Mouse (Mus musculus): ENCODE data around the gene Nbeal2. TPM values are rescaled to one million over a fixed set of nuclear protein-coding genes. Genes with fewer than 3 reads are reported as not detected.

The Nbeal2 gene
- polyA plus RNA-seq, 1 experiment = 24.5 TPM

GRCm38 (mm10) chr9:110651931-110652722, 1.8 kb downstream of the Nbeal2 start:
- peak in 1 of 2 experiments; percentile 23 for DNase-seq (ENCODE audit: extremely low spot score in 1 of 2, low spot score in 1 of 2)

GRCm38 (mm10) chr9:110649775-110650174, 4.2 kb downstream of the Nbeal2 start:
- peak in 1 of 2 experiments; percentile 47 for DNase-seq (ENCODE audit: extremely low spot score in 1 of 2, low spot score in 1 of 2)

DNA sequence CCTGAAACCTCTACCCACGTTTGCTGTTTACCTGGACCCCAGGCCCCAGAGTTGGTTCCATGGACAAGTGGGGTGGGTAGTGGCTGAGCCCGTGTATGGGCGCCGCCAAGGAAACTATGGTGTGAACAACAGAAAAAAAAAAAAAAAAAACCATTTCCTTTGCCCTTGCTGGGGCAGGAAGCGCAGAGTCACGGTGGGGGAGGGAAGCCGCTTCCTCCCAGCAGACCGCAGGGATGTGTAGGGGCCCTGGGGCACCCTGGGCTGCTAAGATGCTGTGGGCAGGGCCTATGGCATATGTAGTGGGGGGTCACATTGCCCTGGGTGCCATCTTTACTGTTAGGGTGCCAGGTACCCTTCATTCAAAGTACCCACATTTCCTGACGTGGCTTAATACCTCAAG, 8.7 kb downstream of the Nbeal2 start:
- DNase-seq (ENCODE audit: extremely low spot score in 1 of 2, low spot score in 1 of 2) = no peak

- no peak for DNase-seq (ENCODE audit: extremely low spot score in 1 of 2, low spot score in 1 of 2)
Measured at GRCm38 (mm10) chr9:110644295-110644694, 9.7 kb downstream of the Nbeal2 start.

GRCm38 (mm10) chr9:110643787-110644186, 10.2 kb downstream of the Nbeal2 start:
- DNase-seq (ENCODE audit: extremely low spot score in 1 of 2, low spot score in 1 of 2) = no peak

- DNase-seq (ENCODE audit: extremely low spot score in 1 of 2, low spot score in 1 of 2) = no peak
Measured at GRCm38 (mm10) chr9:110642812-110643524, 11.0 kb downstream of the Nbeal2 start.

DNA sequence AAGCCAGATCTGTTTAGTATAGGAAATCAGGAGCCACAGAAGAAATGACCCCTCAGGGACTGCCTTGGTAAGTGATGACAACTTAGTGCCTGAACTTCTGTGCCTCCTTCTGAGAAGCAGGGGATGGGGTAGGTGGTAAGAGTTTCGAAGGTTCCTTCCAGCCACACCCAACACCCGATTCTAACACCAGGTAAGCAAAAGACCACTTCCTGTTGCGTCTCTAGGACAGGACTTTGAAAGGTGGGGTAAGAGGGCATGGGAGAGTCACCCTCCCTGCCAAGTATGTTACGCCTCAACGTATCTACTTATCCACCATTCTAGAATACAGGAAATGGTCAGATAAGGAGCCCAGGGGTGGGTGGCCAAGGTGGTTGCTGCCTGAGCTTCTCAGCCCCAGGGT, 13.0 kb downstream of the Nbeal2 start:
- no peak for DNase-seq (ENCODE audit: extremely low spot score in 1 of 2, low spot score in 1 of 2)

GRCm38 (mm10) chr9:110638611-110639021, 15.3 kb downstream of the Nbeal2 start:
- DNase-seq (ENCODE audit: extremely low spot score in 1 of 2, low spot score in 1 of 2) = no peak

DNA sequence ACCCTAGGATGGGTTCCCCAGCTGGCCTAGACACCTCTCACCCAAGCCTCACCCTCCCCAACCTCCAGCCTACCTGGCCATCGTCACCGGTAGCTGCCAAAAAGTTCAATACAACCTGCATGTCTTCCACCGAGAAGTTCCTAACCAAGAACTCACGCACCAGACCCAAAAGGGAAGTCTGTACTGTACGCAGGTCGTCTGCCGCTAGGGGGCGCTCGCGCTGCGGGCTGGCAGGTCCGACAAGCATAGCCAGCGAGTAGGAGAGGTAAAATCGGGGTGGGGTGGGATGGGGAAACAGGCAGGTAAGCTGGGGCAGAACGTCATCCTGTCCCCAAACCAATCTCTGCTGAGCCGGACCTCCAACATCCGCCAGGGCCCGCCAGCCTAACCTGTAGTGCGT, 18.7 kb downstream of the Nbeal2 start:
- peak in 1 of 2 experiments; percentile 94 for DNase-seq (ENCODE audit: extremely low spot score in 1 of 2, low spot score in 1 of 2)

DNA sequence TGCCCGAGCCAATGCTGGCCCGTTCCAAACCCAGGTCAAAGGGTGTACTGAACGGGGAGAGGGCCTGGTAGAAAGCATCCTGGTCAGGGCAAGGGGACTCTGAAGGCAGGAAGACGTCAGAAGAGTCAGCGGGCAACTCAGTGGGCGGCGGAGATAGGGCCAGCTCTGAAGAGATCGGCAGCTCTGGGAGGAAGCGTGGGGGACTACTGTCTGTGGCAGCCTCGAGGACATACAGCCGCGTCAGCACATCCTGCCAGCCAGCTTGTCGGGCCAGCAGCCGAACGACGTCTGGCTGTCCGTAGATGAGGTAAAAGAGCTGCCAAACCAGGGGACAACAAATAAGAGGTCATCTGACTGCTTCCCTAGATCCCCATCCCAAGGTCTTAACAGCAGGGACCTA, 20.1 kb downstream of the Nbeal2 start:
- no peak for DNase-seq (ENCODE audit: extremely low spot score in 1 of 2, low spot score in 1 of 2)

- DNase-seq (ENCODE audit: extremely low spot score in 1 of 2, low spot score in 1 of 2) = no peak
Measured at GRCm38 (mm10) chr9:110632671-110633070, 21.3 kb downstream of the Nbeal2 start.

GRCm38 (mm10) chr9:110631651-110632275, 22.2 kb downstream of the Nbeal2 start:
- no peak for DNase-seq (ENCODE audit: extremely low spot score in 1 of 2, low spot score in 1 of 2)

DNA sequence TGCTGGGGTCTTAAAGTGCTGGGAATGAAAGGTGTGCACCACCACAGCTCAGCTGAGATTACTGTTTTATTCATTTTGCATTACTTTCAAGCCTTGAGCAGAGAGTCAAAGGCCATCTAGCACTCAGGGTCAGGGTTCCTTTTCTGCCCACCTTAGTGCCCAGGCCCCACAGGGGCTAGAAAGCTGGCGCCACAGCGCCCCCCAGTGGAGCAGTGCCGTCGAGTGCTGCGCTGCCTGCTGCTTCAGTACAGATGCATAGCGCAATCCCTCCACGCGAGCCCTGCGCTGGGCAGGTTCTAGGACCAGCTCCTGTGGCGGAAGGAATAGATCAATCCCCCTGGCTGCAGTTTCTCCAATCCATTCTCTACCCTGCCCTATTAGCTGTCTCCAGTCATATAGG, 22.8 kb downstream of the Nbeal2 start:
- peak in 1 of 2 experiments; percentile 40 for DNase-seq (ENCODE audit: extremely low spot score in 1 of 2, low spot score in 1 of 2)

- DNase-seq (ENCODE audit: extremely low spot score in 1 of 2, low spot score in 1 of 2) = no peak
Measured at GRCm38 (mm10) chr9:110630171-110630570, 23.8 kb downstream of the Nbeal2 start.

DNA sequence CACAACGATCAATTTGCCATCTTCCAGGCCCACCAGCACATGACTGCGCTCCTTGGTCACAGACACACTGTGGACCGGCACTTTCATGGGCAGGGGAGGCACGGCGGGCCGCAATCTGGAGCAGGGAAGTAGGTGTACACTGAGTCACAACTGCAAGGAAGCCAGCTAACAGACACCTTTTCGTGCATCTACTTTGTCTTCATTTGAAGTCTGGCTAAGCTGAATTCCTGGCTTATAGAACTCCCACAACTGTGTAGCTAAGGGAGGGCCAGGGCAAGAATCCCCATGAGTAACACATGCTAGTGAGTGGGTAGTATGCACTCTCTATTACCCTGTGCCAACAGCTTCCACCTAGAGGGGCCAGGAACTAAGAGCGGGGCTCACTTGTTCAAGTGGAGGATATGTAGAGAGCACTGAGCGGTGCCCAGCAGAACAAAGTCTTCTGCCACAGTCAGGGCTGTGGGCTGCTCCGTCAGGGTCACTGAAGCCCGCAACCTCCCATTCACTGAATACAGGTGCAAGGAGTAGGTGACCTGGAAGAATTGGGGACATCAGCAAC, 28.5 kb downstream of the Nbeal2 start:
- peak in 1 of 2 experiments; percentile 53 for DNase-seq (ENCODE audit: extremely low spot score in 1 of 2, low spot score in 1 of 2)

DNA sequence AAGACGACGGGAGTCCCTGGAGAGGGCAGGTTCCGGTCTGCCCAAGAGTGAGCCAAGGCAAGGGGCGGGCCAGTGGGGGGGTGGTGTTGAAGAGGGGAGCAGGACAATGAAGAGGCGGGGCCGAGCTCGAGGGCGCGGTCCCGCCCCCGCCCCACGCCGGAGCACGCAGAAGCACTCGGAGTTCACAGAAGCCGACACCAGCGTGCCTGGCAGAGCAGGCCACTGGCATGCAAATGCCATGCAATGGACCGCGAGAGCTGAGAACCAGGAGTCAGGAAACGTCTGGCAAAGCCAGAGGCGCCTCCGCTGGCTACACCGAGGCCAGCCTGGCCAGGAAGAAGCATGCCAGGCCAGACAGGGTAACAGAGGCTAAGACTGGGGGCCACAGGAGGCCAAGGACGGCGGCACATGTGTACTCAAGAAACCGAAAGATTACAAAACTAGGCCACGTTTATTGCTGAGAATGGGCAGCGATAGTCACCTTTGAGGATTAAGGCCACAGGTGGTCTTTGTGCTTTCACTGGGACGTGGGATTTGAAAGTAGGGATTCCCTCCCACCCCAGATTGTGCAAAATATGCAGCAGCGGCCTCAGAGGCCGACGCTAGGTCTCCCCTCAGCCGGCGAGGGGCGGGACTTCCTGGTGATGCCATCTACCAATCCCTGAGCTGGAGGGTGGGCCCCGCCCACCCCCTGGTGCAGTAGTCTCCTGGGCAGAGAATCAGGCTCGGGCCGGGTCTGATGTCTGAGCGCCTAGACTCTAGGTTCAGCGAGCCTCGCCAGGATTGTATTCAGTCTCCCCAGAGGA, 29.4 kb downstream of the Nbeal2 start, which contains the start of gene Nradd:
Nradd (minus strand) TSS at position 92 of the 806 bp plus-strand sequence.
- DNase-seq (ENCODE audit: extremely low spot score in 1 of 2, low spot score in 1 of 2) = peak; percentile 77 to 85

DNA sequence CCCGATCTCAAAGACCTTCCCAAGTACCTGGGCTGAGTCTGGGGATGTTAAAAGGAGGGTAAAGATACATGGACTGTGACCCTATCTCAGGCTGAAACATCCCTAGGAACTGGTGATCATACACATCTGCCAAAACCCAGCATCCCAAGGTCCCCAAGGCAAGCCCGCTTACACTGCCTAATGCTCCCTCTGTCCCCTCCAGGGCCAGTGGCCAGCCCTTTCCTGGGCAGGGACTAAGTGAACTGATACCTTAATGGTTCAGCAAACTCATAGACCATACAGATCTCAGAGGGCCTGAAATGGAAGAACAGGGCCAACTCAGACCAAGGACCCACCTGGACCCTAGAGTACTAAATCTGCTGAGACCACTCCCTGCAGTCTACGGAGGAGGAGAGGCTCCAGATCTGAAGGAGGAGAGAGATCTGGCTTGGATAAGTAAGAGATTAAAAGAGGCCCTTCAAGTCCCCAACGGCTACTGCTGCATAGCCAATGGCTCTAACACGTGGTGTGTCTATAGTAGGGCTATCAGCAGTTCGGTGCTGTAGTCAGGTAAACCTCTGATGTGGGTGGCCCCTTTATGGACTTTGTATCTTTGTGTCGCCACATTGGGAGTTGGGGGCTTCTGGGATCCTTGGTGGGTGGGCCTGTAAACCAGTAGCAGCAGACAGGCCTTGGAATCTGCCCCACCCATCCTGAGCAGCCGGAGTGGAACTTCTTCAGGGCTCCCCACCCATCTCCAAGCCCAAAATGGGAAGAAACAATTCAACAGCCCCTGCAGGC, 30.4 kb downstream of the Nbeal2 start:
- DNase-seq (ENCODE audit: extremely low spot score in 1 of 2, low spot score in 1 of 2) = no peak

DNA sequence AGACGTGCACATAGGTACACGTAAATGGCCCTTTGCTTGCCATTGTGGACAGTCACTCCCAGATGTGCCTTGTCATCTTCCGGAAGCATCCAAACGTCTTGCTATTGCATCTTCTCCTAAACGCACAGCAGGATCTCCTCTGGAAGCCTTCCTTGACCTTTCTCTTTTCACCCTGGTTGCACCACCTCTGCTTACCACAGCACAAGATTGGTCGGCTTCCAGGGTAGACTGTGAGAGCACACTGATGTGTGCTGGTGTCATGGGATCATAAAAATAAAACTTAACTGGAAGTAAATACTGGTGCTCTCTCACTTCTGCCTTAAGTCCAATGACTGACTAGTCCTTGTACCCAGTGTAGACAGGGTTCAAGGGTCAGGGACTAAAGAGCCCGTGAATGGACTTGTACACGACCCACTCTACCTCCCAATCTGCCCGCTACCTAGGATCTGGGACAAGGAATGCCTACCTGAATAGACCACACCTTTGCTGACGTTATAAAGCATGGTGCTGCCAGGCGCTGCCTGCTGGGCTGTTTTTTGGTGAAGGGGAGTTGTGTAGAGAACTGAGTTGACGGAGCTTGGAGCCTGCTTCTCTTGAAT, 31.2 kb downstream of the Nbeal2 start:
- DNase-seq (ENCODE audit: extremely low spot score in 1 of 2, low spot score in 1 of 2) = no peak

GRCm38 (mm10) chr9:110620685-110621084, 33.3 kb downstream of the Nbeal2 start:
- DNase-seq (ENCODE audit: extremely low spot score in 1 of 2, low spot score in 1 of 2) = no peak

All from frontal cortex, adult 2 months (tissue).